Mouse (Mus musculus) hindbrain, embryonic 15.5 days (tissue): Measurements from ENCODE around the gene Fgfr2. TPM values are rescaled to one million over a fixed set of nuclear protein-coding genes. Genes with fewer than 3 reads are reported as not detected.

ENCODE experiments used
- ATAC-seq: fragments of 200-750 bp; cut with Nextera tagmentation; 2 replicates; pipeline ENCODE4 v1.8.0; 2017; ENCODE audit warnings: low read depth, moderate number of reproducible peaks, moderate TSS enrichment; ENCODE audit not compliant: low FRiP score
- H3K27ac ChIP-seq: fragments of 300-500 bp; sonication (generic); replicated peaks from 2 replicates; pipeline ENCODE4 v1.5.1; 2015; ENCODE audit warnings: mild to moderate bottlenecking, inconsistent platforms
- H3K27me3 ChIP-seq: fragments of 300-500 bp; sonication (generic); 2 replicates; pipeline ENCODE4 v1.6.1; 2015; ENCODE audit warnings: control low read depth, inconsistent platforms
- H3K36me3 ChIP-seq: fragments of 300-500 bp; sonication (generic); 2 replicates; pipeline ENCODE4 v1.6.1; 2015; ENCODE audit warnings: control low read depth, inconsistent platforms
- H3K4me1 ChIP-seq: fragments of 300-500 bp; sonication (generic); replicated peaks from 2 replicates; pipeline ENCODE4 v1.6.1; 2015; ENCODE audit warnings: control low read depth, inconsistent platforms
- H3K4me2 ChIP-seq: fragments of 300-500 bp; sonication (generic); 2 replicates; pipeline ENCODE4 v1.6.1; 2015; ENCODE audit warnings: moderate library complexity, mild to moderate bottlenecking, inconsistent platforms
- H3K4me3 ChIP-seq: fragments of 300-500 bp; sonication (generic); 2 replicates; pipeline ENCODE4 v1.5.1; 2015; ENCODE audit warnings: mild to moderate bottlenecking, inconsistent platforms
- H3K9ac ChIP-seq: fragments of 300-500 bp; sonication (generic); 2 replicates; pipeline ENCODE4 v1.6.1; 2015; ENCODE audit warnings: inconsistent platforms
- H3K9me3 ChIP-seq: fragments of 300-500 bp; sonication (generic); 2 replicates; pipeline ENCODE4 v1.6.1; 2016; ENCODE audit warnings: control low read depth, inconsistent platforms
- WGBS: fragments of 180-500 bp; shearing (Covaris S2); methylation state at CpG from one replicate; pipeline ENCODE4 v1.1.7; 2015; 5-methylcytosine and 5-hydroxymethylcytosine counted together
- polyA plus RNA-seq: library from polyadenylated mRNA; unstranded; fragments of >200 nt; fragmentation: Nextera tagmentation; extraction: Ambion mirVana; gene quantifications from 2 replicates; pipeline ENCODE4 v1.2.1, GENCODE M21; 2015

Fgfr2 gene
- polyA plus RNA-seq, 1 experiment from 2014 or later = 28.5 TPM

- H3K36me3 ChIP-seq = 0 out of 2 replicates have a peak, but pooled peaks cover 5% of the 10 kb centered on the region
- no peak for ATAC-seq
- peaks cover 20% of the 10 kb centered on the region; the same call in 1 of the 2 replicates for H3K4me1 ChIP-seq
- no peaks in the 10 kb centered on the region for H3K27me3 ChIP-seq
- H3K4me3 ChIP-seq = no peak overlapping the region
- H3K9ac ChIP-seq = no peak overlapping the region
- WGBS = 79% methylated on average over 9 of the region's 9 CpGs
- H3K9me3 ChIP-seq = no peaks in the 10 kb centered on the region
- no peak overlapping the region for H3K4me2 ChIP-seq
- H3K27ac ChIP-seq = no peak overlapping the region
Observed at GRCm38 (mm10) chr7:133053757-133054156, 69.4 kb downstream of the Fgfr2 start.

- Histone ChIP-seq H3K9me3 (no peaks in the 10 kb centered on the region), H3K27me3 (no peaks in the 10 kb centered on the region), H3K36me3 (0 out of 2 replicates have a peak, but pooled peaks cover 5% of the 10 kb centered on the region), H3K4me2 (no peak overlapping the region), H3K27ac (0 out of 2 replicates have a peak overlapping the region, but pooled peaks have one; percentile 5), H3K4me3 (no peak overlapping the region), H3K9ac (no peak overlapping the region), H3K4me1 (peaks cover 23% of the 10 kb centered on the region; the same call in 1 of the 2 replicates)
- WGBS = 85% methylated on average over 8 of the region's 8 CpGs
- ATAC-seq = no peak
Observed at GRCm38 (mm10) chr7:133052819-133053218, 70.3 kb downstream of the Fgfr2 start.

GRCm38 (mm10) chr7:133050681-133051080 is 72.5 kb downstream of the Fgfr2 start:
- WGBS = 82% methylated on average over 6 of the region's 6 CpGs

GRCm38 (mm10) chr7:133048085-133048630 is 75.0 kb downstream of the Fgfr2 start:
- H3K27ac ChIP-seq = no peak overlapping the region
- H3K36me3 ChIP-seq = 0 out of 2 replicates have a peak, but pooled peaks cover 5% of the 10 kb centered on the region
- no peak for ATAC-seq
- no peak overlapping the region for H3K4me3 ChIP-seq
- no peak overlapping the region for H3K9ac ChIP-seq
- H3K9me3 ChIP-seq = no peaks in the 10 kb centered on the region
- no peak overlapping the region for H3K4me2 ChIP-seq
- WGBS = 73% methylated on average over 3 of the region's 3 CpGs
- no peaks in the 10 kb centered on the region for H3K27me3 ChIP-seq
- H3K4me1 ChIP-seq = peaks cover 19% of the 10 kb centered on the region; the same call in 1 of the 2 replicates

More at GRCm38 (mm10) chr7:133050681-133051080, 72.5 kb downstream of the Fgfr2 start:
- no peaks in the 10 kb centered on the region for H3K27me3 ChIP-seq
- H3K4me2 ChIP-seq = no peak overlapping the region
- H3K4me1 ChIP-seq = peaks cover 28% of the 10 kb centered on the region; the same call in 1 of the 2 replicates
- H3K9me3 ChIP-seq = no peaks in the 10 kb centered on the region
- H3K36me3 ChIP-seq = 0 out of 2 replicates have a peak, but pooled peaks cover 5% of the 10 kb centered on the region
- no peak overlapping the region for H3K4me3 ChIP-seq
- ATAC-seq = no peak
- no peak overlapping the region for H3K27ac ChIP-seq
- no peak overlapping the region for H3K9ac ChIP-seq

- no peaks in the 10 kb centered on the region for H3K27me3 ChIP-seq
- H3K9ac ChIP-seq = no peak overlapping the region
- no peaks in the 10 kb centered on the region for H3K9me3 ChIP-seq
- 0 out of 2 replicates have a peak, but pooled peaks cover 5% of the 10 kb centered on the region for H3K36me3 ChIP-seq
- 83% methylated on average over 4 of the region's 4 CpGs for WGBS
- H3K4me1 ChIP-seq = peaks cover 12% of the 10 kb centered on the region; the same call in 1 of the 2 replicates
- no peak overlapping the region for H3K4me2 ChIP-seq
- ATAC-seq = no peak
- H3K27ac ChIP-seq = no peak overlapping the region
- H3K4me3 ChIP-seq = no peak overlapping the region
Observed at GRCm38 (mm10) chr7:133047287-133047686, 75.9 kb downstream of the Fgfr2 start.

- Histone ChIP-seq H3K27ac (no peak overlapping the region), H3K36me3 (no peaks in the 10 kb centered on the region)
- WGBS = 69% methylated on average over 4 of the region's 4 CpGs
Observed at GRCm38 (mm10) chr7:133044721-133045120, 78.4 kb downstream of the Fgfr2 start.

GRCm38 (mm10) chr7:133041784-133042183 is 81.4 kb downstream of the Fgfr2 start:
- no peaks in the 10 kb centered on the region for H3K36me3 ChIP-seq
- H3K4me3 ChIP-seq = no peak overlapping the region
- H3K9ac ChIP-seq = no peak overlapping the region
- H3K4me2 ChIP-seq = no peak overlapping the region
- peaks cover 23% of the 10 kb centered on the region; the same call in 1 of the 2 replicates for H3K4me1 ChIP-seq
- H3K27me3 ChIP-seq = no peaks in the 10 kb centered on the region
- H3K9me3 ChIP-seq = no peaks in the 10 kb centered on the region
- WGBS = 93% methylated on average over 3 of the region's 3 CpGs
- H3K27ac ChIP-seq = no peak overlapping the region
- no peak for ATAC-seq

More at GRCm38 (mm10) chr7:133044721-133045120, 78.4 kb downstream of the Fgfr2 start:
- no peak for ATAC-seq
- H3K9me3 ChIP-seq = no peaks in the 10 kb centered on the region
- H3K9ac ChIP-seq = no peak overlapping the region
- H3K4me3 ChIP-seq = no peak overlapping the region
- no peak overlapping the region for H3K4me2 ChIP-seq
- H3K27me3 ChIP-seq = no peaks in the 10 kb centered on the region
- peaks cover 21% of the 10 kb centered on the region; the same call in 1 of the 2 replicates for H3K4me1 ChIP-seq

- H3K9ac ChIP-seq = no peak overlapping the region
- no peaks in the 10 kb centered on the region for H3K9me3 ChIP-seq
- H3K36me3 ChIP-seq = no peaks in the 10 kb centered on the region
- H3K27ac ChIP-seq = no peak overlapping the region; the same call in 1 of the 2 replicates
- no peak overlapping the region for H3K4me3 ChIP-seq
- H3K4me1 ChIP-seq = peaks cover 24% of the 10 kb centered on the region
- no peaks in the 10 kb centered on the region for H3K27me3 ChIP-seq
- H3K4me2 ChIP-seq = no peak overlapping the region
- no peak for ATAC-seq
- 87% methylated on average over 3 of the region's 3 CpGs for WGBS
Observed at GRCm38 (mm10) chr7:133040688-133041345, 82.3 kb downstream of the Fgfr2 start.

- no peak overlapping the region for H3K4me3 ChIP-seq
- no peaks in the 10 kb centered on the region for H3K9me3 ChIP-seq
- H3K9ac ChIP-seq = no peak overlapping the region
- H3K4me2 ChIP-seq = no peak overlapping the region
- no peak for ATAC-seq
- H3K4me1 ChIP-seq = peaks cover 27% of the 10 kb centered on the region
- H3K27me3 ChIP-seq = no peaks in the 10 kb centered on the region
- no peaks in the 10 kb centered on the region for H3K36me3 ChIP-seq
- WGBS = 83% methylated on average over 3 of the region's 3 CpGs
- H3K27ac ChIP-seq = no peak overlapping the region
Observed at GRCm38 (mm10) chr7:133039556-133040255, 83.4 kb downstream of the Fgfr2 start.

GRCm38 (mm10) chr7:133037618-133038017 is 85.5 kb downstream of the Fgfr2 start:
- WGBS = 67% methylated on average over 4 of the region's 4 CpGs
- Histone ChIP-seq H3K4me1 (peaks cover 40% of the 10 kb centered on the region), H3K27me3 (no peaks in the 10 kb centered on the region), H3K9ac (no peak overlapping the region), H3K27ac (0 out of 2 replicates have a peak overlapping the region, but pooled peaks have one; percentile 5), H3K9me3 (no peaks in the 10 kb centered on the region), H3K4me3 (no peak overlapping the region), H3K4me2 (no peak overlapping the region), H3K36me3 (no peaks in the 10 kb centered on the region)
- ATAC-seq = no peak

GRCm38 (mm10) chr7:133037217-133037616 is 85.9 kb downstream of the Fgfr2 start:
- Histone ChIP-seq H3K4me2 (no peak overlapping the region), H3K4me1 (peaks cover 40% of the 10 kb centered on the region), H3K36me3 (no peaks in the 10 kb centered on the region), H3K4me3 (no peak overlapping the region), H3K27ac (no peak overlapping the region), H3K27me3 (no peaks in the 10 kb centered on the region), H3K9me3 (no peaks in the 10 kb centered on the region), H3K9ac (no peak overlapping the region)
- ATAC-seq = no peak
- 56% methylated on average over 5 of the region's 5 CpGs for WGBS

GRCm38 (mm10) chr7:133035901-133036300 is 87.2 kb downstream of the Fgfr2 start:
- no peaks in the 10 kb centered on the region for H3K36me3 ChIP-seq
- no peak overlapping the region for H3K27ac ChIP-seq
- H3K9ac ChIP-seq = no peak overlapping the region
- no peaks in the 10 kb centered on the region for H3K9me3 ChIP-seq
- H3K4me3 ChIP-seq = no peak overlapping the region
- H3K4me1 ChIP-seq = peaks cover 40% of the 10 kb centered on the region
- H3K27me3 ChIP-seq = no peaks in the 10 kb centered on the region
- ATAC-seq = no peak
- no peak overlapping the region for H3K4me2 ChIP-seq
